Mouse (Mus musculus) midbrain, embryonic 13.5 days (tissue): Measurements from ENCODE around the gene Ccdc125. TPM values are rescaled to one million over a fixed set of nuclear protein-coding genes. Genes with fewer than 3 reads are reported as not detected.

Source experiments
- polyA plus RNA-seq: library from polyadenylated mRNA; unstranded; fragments of >200 nt; fragmentation: Nextera tagmentation; extraction: Ambion mirVana; gene quantifications from 2 replicates; pipeline ENCODE4 v1.2.1, GENCODE M21; 2015

Gene Ccdc125
- polyA plus RNA-seq, 1 experiment from 2014 or later = 2.1 TPM

Other genes starting within 250 kb of the Ccdc125 start
- not detected in 2 replicates for gene Naip1, start 216.8 kb upstream of the Ccdc125 start, polyA plus RNA-seq
- gene Gtf2h2, start 177.1 kb upstream of the Ccdc125 start, polyA plus RNA-seq = 75.9 and 79.6 TPM in 2 replicates
- gene Ocln, start 117.0 kb upstream of the Ccdc125 start, polyA plus RNA-seq = 3.6 and 4.3 TPM in 2 replicates
- gene Marveld2, start 52.7 kb upstream of the Ccdc125 start, polyA plus RNA-seq = 1.5 and 2.3 TPM in 2 replicates
- 339 and 353 TPM in 2 replicates for gene Ak6, start 18.7 kb upstream of the Ccdc125 start, polyA plus RNA-seq
- 20.9 and 21.2 TPM in 2 replicates for gene Rad17, start 18.7 kb upstream of the Ccdc125 start, polyA plus RNA-seq
- 21.6 and 24.0 TPM in 2 replicates for gene Taf9, start 18.1 kb upstream of the Ccdc125 start, polyA plus RNA-seq
- 54.1 and 58.0 TPM in 2 replicates for gene Cdk7, start 61.2 kb downstream of the Ccdc125 start, polyA plus RNA-seq
- 122 and 137 TPM in 2 replicates for gene Mrps36, start 74.9 kb downstream of the Ccdc125 start, polyA plus RNA-seq
- gene Cenph, start 106.2 kb downstream of the Ccdc125 start, polyA plus RNA-seq = 14.5 and 16.2 TPM in 2 replicates
- 119 and 130 TPM in 2 replicates for gene Ccnb1, start 116.9 kb downstream of the Ccdc125 start, polyA plus RNA-seq
- gene Slc30a5, start 163.7 kb downstream of the Ccdc125 start, polyA plus RNA-seq = 30.3 and 32.5 TPM in 2 replicates